Mouse (Mus musculus) kidney, embryonic 14.5 days (tissue): ENCODE results near the gene Ddx60. TPM values are rescaled to one million over a fixed set of nuclear protein-coding genes. Genes with fewer than 3 reads are reported as not detected.
"Not testable (repeated sequence)": the region's sequence is repeated elsewhere in the genome, so short reads cannot be mapped to it uniquely, and the experiment has no call there.

Source experiments
- ATAC-seq: fragments of 200-750 bp; cut with Nextera tagmentation; 2 replicates; pipeline ENCODE4 v1.8.0; 2017; ENCODE audit warnings: moderate number of reproducible peaks, mild to moderate bottlenecking, moderate TSS enrichment, moderate library complexity; ENCODE audit not compliant: low FRiP score, low TSS enrichment
- H3K27ac ChIP-seq: fragments of 300-500 bp; sonication (generic); 2 replicates; pipeline ENCODE4 v1.5.1; 2014; ENCODE audit warnings: low read depth, mild to moderate bottlenecking, low read length, moderate library complexity, mixed read lengths
- H3K27me3 ChIP-seq: fragments of 300-500 bp; sonication (generic); 2 replicates; pipeline ENCODE4 v1.6.1; 2014; ENCODE audit warnings: mild to moderate bottlenecking, low read length; ENCODE audit not compliant: control insufficient read depth, insufficient read depth
- H3K36me3 ChIP-seq: fragments of 300-500 bp; sonication (generic); 2 replicates; pipeline ENCODE4 v1.6.1; 2014; ENCODE audit warnings: low read length, mixed read lengths; ENCODE audit not compliant: control insufficient read depth, insufficient read depth
- H3K4me1 ChIP-seq: fragments of 300-500 bp; sonication (generic); 2 replicates; pipeline ENCODE4 v1.6.1; 2014; ENCODE audit warnings: low read length, mixed read lengths; ENCODE audit not compliant: control insufficient read depth, insufficient read depth
- H3K4me2 ChIP-seq: fragments of 300-500 bp; sonication (generic); replicated peaks from 2 replicates; pipeline ENCODE4 v1.6.1; 2014; ENCODE audit warnings: low read depth, mild to moderate bottlenecking, low read length
- H3K4me3 ChIP-seq: fragments of 300-500 bp; sonication (generic); 2 replicates; pipeline ENCODE4 v1.5.1; 2014; ENCODE audit warnings: mild to moderate bottlenecking, low read length
- H3K9ac ChIP-seq: fragments of 300-500 bp; sonication (generic); 2 replicates; pipeline ENCODE4 v1.6.1; 2014; ENCODE audit warnings: low read depth, mild to moderate bottlenecking, low read length, moderate library complexity
- H3K9me3 ChIP-seq: fragments of 300-500 bp; sonication (generic); 2 replicates; pipeline ENCODE4 v1.6.1; 2016; ENCODE audit warnings: low read length; ENCODE audit not compliant: control insufficient read depth
- WGBS: fragments of 180-500 bp; shearing (Covaris S2); extraction: QIAGEN DNeasy Blood & Tissue Kit; methylation state at CpG from one replicate; pipeline ENCODE4 v1.1.7; 2014; 5-methylcytosine and 5-hydroxymethylcytosine counted together
- polyA plus RNA-seq: library from polyadenylated mRNA; unstranded; fragments of >200 nt; fragmentation: Nextera tagmentation; extraction: Ambion mirVana; gene quantifications from 2 replicates; pipeline ENCODE4 v1.2.1, GENCODE M21; 2014

Gene Ddx60
- polyA plus RNA-seq, 1 experiment from 2014 or later = 0.64 TPM

DNA sequence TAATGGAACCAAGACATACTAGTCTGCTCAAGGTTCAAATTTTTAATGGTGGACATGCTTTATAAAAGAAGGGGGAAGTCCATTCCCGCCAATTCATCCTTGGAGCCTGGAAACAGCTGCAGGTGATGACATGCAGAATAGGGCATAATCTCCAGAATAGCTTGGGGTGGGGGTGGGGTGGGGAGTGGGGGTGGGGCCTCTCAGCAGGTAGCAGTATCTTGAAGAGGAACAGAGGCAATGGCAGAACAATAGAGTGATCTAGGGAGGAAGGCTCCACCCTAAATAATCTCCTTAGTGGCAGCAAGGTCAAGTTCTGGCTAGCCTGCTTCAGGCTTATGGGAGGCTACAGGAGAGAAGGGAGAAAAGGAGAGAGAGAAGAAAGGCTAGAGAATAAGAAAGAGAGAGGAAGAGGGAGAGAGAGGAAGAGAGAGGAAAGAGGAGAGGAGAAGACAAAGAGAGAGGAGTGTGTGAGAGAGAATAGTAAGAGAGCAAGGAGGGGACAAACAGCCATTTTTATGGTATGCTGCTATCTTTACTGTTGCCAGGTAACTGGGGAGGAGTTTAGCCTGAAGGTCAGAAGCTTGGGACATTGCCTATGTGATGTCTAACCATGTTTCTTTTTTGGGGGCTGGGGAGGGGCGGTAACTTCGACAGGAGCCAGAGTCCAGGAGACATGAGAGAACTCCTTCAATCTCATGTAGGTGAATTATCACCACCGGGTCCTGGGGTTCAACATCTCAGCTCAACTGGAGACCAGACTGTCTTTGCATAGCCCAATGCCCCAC, 36.9 kb downstream of the Ddx60 start:
- not testable (repeated sequence) for H3K4me2 ChIP-seq, ATAC-seq
- WGBS = 79% methylated on average over 4 of the region's 4 CpGs

DNA sequence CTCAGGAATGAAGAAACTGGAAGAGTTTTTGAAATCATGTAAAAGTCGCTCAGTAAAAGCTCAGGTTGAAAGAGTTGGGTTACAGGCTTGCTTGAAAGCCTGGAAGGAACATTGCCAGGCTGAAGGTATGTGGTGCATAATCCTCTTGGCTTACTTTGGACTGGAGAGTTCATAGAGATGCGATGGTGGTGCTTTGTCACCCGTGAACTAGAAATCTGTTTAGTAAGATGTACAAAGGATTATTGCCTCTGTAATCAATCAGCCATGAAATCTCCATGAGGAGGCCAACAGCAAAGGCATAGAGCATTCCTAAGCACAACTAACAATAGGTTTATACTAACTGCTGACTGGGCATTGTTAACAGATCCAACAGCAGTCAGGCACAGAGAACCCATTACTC, 41.7 kb downstream of the Ddx60 start:
- H3K4me3 ChIP-seq = no peak overlapping the region
- H3K4me1 ChIP-seq = no peaks in the 10 kb centered on the region
- H3K4me2 ChIP-seq = no peak overlapping the region
- 70% methylated on average over 3 of the region's 3 CpGs for WGBS
- no peaks in the 10 kb centered on the region for H3K36me3 ChIP-seq
- H3K9me3 ChIP-seq = no peaks in the 10 kb centered on the region
- ATAC-seq = no peak
- no peaks in the 10 kb centered on the region for H3K27me3 ChIP-seq
- H3K9ac ChIP-seq = no peak overlapping the region
- no peak overlapping the region for H3K27ac ChIP-seq

More for the DNA sequence above, 36.9 kb downstream of the Ddx60 start:
- H3K4me3 ChIP-seq, H3K27me3 ChIP-seq, H3K9me3 ChIP-seq, H3K36me3 ChIP-seq, H3K4me1 ChIP-seq, H3K27ac ChIP-seq, H3K9ac ChIP-seq: not testable (repeated sequence)

DNA sequence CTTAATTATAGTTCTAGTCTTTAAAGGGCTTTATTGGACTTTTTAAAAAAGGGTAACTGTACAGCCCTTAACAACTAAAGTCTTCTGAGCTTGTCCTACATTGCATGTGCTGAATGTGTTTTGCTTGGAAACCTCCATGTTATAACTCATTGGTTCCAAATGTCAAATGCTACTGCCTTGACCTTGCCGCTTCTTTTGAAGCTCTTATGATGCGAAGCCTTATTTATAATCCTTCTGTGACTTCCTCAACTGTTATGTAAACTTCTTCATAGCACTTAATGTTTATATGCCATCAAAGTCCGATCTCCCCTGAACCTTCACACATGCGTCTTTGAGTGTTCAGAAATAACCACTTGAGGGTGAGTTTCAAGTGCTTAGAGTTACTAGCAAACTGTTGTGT, 57.1 kb downstream of the Ddx60 start:
- Histone ChIP-seq H3K36me3 (no peaks in the 10 kb centered on the region), H3K27ac (no peak overlapping the region), H3K4me2 (no peak overlapping the region), H3K9ac (no peak overlapping the region), H3K27me3 (no peaks in the 10 kb centered on the region), H3K4me3 (no peak overlapping the region), H3K4me1 (peaks cover 5% of the 10 kb centered on the region; the same call in 1 of the 2 replicates), H3K9me3 (no peaks in the 10 kb centered on the region)
- no peak for ATAC-seq
- WGBS = 45% methylated on average over 4 of the region's 4 CpGs

DNA sequence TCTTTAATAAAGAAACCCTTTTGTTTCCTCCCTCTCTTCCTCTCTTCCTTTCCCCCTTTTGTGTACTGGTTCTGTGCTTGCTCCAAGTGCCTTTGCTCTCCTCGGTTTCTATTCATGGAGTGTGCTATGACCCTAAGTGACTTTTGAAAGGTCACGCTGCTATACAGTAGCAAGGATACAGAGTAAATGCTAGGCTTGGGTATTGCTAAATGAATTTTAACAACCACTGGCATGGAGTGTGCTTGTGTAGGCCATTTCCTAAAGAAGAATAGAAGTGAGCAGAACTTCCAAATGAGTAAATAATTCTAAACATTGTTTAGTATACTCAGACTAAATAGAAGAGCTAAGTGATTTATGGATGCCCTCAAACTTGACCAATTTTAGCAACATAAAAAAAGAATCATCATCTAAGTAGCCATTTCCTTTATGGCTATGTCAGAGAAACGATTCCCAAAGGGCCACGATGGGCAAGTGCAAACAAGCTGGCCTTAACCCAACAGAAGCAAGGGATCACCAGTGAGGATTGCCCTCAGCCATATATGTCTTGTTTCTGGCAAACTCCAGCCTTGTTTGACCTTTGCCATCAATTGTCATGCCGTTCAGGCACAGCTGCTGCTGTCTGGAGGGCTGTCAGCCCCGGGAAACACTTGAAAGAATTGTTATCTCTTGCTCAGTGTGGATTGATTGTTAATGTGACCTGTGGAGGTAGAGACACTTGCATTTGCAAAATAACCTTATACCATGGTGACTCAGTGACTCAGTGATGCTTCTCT, 58.0 kb downstream of the Ddx60 start:
- Histone ChIP-seq H3K27me3 (no peaks in the 10 kb centered on the region), H3K4me2 (no peak overlapping the region), H3K4me3 (no peak overlapping the region), H3K27ac (no peak overlapping the region; the same call in 1 of the 2 replicates), H3K4me1 (peaks cover 5% of the 10 kb centered on the region; the same call in 1 of the 2 replicates), H3K36me3 (no peaks in the 10 kb centered on the region), H3K9me3 (no peaks in the 10 kb centered on the region), H3K9ac (no peak overlapping the region)
- WGBS = 25% methylated on average over 6 of the region's 6 CpGs
- ATAC-seq = peak; percentile 70

DNA sequence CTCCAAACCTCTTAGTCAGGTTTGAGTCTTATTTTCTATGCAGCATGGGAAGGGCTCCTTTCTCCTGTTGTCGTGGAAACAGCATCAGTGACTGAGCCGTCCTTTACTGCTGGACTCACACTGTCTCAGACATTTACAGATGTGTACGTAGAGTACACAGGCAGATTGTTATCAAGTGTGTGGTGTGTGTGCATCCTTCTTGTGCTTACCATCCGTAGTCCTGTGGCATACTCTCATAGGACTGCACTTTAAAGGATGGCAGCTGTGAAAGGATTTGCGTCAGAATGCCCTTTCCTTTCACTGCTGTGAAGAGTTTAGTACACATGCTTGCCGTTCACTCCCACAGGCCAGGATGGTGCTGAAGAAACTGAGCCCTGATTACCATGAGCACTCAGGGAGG, 61.6 kb downstream of the Ddx60 start:
- ATAC-seq = 0 out of 2 replicates have a peak, but pooled peaks have one; percentile 20
- Histone ChIP-seq H3K9ac (no peak overlapping the region), H3K4me2 (no peak overlapping the region), H3K36me3 (no peaks in the 10 kb centered on the region), H3K27me3 (no peaks in the 10 kb centered on the region), H3K4me1 (peaks cover 5% of the 10 kb centered on the region; the same call in 1 of the 2 replicates), H3K27ac (no peak overlapping the region), H3K9me3 (no peaks in the 10 kb centered on the region), H3K4me3 (no peak overlapping the region)
- 29% methylated on average over 6 of the region's 6 CpGs for WGBS

DNA sequence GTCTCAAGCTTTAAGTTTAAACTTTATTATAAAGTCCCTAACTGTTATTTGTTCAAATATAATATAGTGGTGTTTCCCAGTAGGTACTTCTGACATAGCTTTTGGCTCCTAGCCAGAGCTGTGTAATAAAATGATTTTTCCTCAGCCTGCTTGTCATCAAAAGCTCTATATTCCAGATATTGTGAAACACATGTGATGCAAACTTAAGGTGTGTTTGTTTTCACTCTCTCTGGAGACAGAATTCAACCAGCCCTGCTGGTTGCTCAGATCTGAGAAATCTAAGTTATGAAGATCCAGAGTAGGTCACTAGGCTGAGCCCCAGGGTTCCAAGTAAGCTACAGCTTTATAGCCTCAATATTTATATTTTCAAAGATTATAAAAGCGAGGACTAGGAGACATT, 64.9 kb downstream of the Ddx60 start:
- Histone ChIP-seq H3K9me3 (no peaks in the 10 kb centered on the region), H3K27me3 (no peaks in the 10 kb centered on the region), H3K9ac (no peak overlapping the region), H3K4me3 (no peak overlapping the region), H3K27ac (no peak overlapping the region), H3K4me1 (peaks cover 3% of the 10 kb centered on the region; the same call in 1 of the 2 replicates), H3K4me2 (no peak overlapping the region), H3K36me3 (no peaks in the 10 kb centered on the region)
- 48% methylated on average over 1 of the region's 1 CpGs for WGBS
- ATAC-seq = no peak

DNA sequence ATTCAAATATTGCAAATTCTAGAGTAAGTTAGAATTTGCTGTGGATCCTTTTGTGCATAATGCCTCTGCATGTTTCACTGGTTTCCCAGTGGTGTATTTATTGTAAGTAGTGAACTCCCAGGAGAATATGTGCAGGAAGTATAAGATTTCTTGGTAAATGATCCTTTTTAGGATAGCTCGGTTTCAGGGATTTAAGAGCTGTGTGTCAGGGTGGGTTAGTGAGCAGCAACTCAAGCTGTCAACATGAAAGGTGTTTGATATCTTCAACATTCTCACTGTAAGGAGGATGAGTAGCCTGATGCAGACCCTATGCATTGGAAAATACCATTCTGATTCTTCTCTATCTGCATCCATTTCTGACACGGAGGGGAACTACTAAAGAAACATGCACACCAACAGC, 69.2 kb downstream of the Ddx60 start:
- H3K9ac ChIP-seq = no peak overlapping the region
- H3K36me3 ChIP-seq = no peaks in the 10 kb centered on the region
- peak; percentile 82 for ATAC-seq
- no peak overlapping the region for H3K4me2 ChIP-seq
- H3K4me1 ChIP-seq = no peaks in the 10 kb centered on the region
- H3K27me3 ChIP-seq = no peaks in the 10 kb centered on the region
- 41% methylated on average over 2 of the region's 2 CpGs for WGBS
- no peak overlapping the region for H3K4me3 ChIP-seq
- no peaks in the 10 kb centered on the region for H3K9me3 ChIP-seq
- no peak overlapping the region for H3K27ac ChIP-seq

DNA sequence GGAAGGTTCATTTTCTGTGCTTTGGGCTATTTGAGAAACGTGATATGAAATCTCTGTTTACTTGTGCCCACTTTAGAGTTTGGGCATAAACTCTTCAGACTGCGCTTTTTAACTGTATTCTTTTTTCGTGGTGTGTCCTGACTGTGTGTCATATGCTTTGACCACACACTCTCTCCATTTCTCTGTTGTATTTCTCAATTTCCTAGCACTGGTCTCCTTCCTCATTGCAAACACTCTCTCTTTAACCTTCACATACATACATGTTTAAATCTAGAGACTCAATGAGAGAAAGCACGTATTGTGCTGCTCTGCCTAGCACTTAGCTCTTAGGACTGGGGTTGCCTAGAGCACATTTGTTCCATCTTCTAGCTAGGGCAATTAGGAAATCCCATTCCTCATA, 86.3 kb downstream of the Ddx60 start:
- Histone ChIP-seq H3K9ac (no peak overlapping the region), H3K9me3 (peaks cover under 1% of the 10 kb centered on the region; the same call in 1 of the 2 replicates), H3K36me3 (no peaks in the 10 kb centered on the region), H3K4me1 (no peaks in the 10 kb centered on the region), H3K27me3 (no peaks in the 10 kb centered on the region), H3K4me2 (no peak overlapping the region), H3K4me3 (no peak overlapping the region), H3K27ac (no peak overlapping the region)
- 96% methylated on average over 4 of the region's 4 CpGs for WGBS
- no peak for ATAC-seq

DNA sequence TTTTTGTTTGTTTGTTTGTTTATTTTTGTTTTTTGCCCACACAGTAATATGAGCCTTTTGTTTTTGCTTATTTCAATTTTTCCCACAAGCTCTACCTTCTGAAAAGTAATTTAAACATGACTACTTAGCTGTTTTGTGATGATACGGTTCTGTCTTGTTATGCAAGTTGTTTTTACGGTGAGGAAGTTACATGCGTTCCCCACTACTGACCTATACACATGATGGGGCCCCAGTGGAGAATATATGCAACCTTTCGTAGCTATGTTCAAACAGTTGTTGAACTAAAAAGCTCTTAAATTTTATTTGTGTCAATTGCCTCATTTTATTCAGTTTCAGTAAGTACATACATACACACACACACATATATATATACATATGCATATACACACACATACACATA, 86.7 kb downstream of the Ddx60 start:
- H3K27me3 ChIP-seq = no peaks in the 10 kb centered on the region
- H3K9me3 ChIP-seq = no peaks in the 10 kb centered on the region
- no peak overlapping the region for H3K4me2 ChIP-seq
- H3K27ac ChIP-seq = no peak overlapping the region
- no peak for ATAC-seq
- H3K36me3 ChIP-seq = no peaks in the 10 kb centered on the region
- H3K4me1 ChIP-seq = no peaks in the 10 kb centered on the region
- 94% methylated on average over 4 of the region's 4 CpGs for WGBS
- no peak overlapping the region for H3K9ac ChIP-seq
- no peak overlapping the region for H3K4me3 ChIP-seq
